Mouse (Mus musculus) spleen, adult 2 months (tissue): ENCODE data around the gene Krt5. TPM values are rescaled to one million over a fixed set of nuclear protein-coding genes. Genes with fewer than 3 reads are reported as not detected.

ENCODE experiments used
- DNase-seq, 2 experiments: peaks; one replicate each; pipeline versions ENCODE4 v3.0.0 to v3.0.0-alpha.2; 2012 to 2021; ENCODE audit warnings: low spot score in 2 of 2, low read depth in 1 of 2
- H3K27ac ChIP-seq: fragments of 200-500 bp; 2 replicates; pipeline ENCODE4 v1.5.1; 2012; ENCODE audit warnings: low read length, inconsistent platforms; ENCODE audit not compliant: insufficient read depth
- H3K27me3 ChIP-seq: fragments of 200-500 bp; 2 replicates; pipeline ENCODE4 v1.6.1; 2012; ENCODE audit warnings: mild to moderate bottlenecking, moderate library complexity, low read length, inconsistent platforms; ENCODE audit not compliant: control insufficient read depth, insufficient read depth
- H3K36me3 ChIP-seq: fragments of 200-500 bp; 2 replicates; pipeline ENCODE4 v1.6.1; 2012; ENCODE audit warnings: mild to moderate bottlenecking, low read length, inconsistent platforms; ENCODE audit not compliant: control insufficient read depth, insufficient read depth
- H3K4me1 ChIP-seq: fragments of 200-500 bp; 2 replicates; pipeline ENCODE4 v1.6.1; 2011; ENCODE audit warnings: inconsistent platforms; ENCODE audit not compliant: control insufficient read depth, insufficient read depth, insufficient read length
- H3K4me3 ChIP-seq: fragments of 200-500 bp; 2 replicates; pipeline ENCODE4 v1.5.1; 2011; ENCODE audit warnings: mild to moderate bottlenecking, inconsistent platforms; ENCODE audit not compliant: insufficient read depth, insufficient read length; ENCODE audit errors: extremely low read depth
- CTCF ChIP-seq: fragments of 200-500 bp; IDR thresholded peaks from 2 replicates; pipeline ENCODE4 v1.5.1; 2011; ENCODE audit warnings: mild to moderate bottlenecking, inconsistent platforms; ENCODE audit not compliant: insufficient read depth, insufficient read length, insufficient replicate concordance; ENCODE audit errors: extremely low read depth
- POLR2A ChIP-seq: fragments of 200-500 bp; IDR thresholded peaks from 2 replicates; pipeline ENCODE4 v1.6.1; 2011; ENCODE audit warnings: low read depth, low read length, inconsistent platforms
- WGBS: fragments of 180-500 bp; shearing (Covaris S2); methylation state at CpG from one replicate; pipeline ENCODE4 v1.1.7; 2018; 5-methylcytosine and 5-hydroxymethylcytosine counted together
- polyA plus RNA-seq: library from polyadenylated mRNA; depleted of rRNA; stranded (reverse); fragments of >200 nt; gene quantifications from 2 replicates; pipeline ENCODE4 v1.2.3, GENCODE M21; 2012; rRNA removed

The Krt5 gene
- not detected in 2 replicates for polyA plus RNA-seq

- no peak within 1 kb of the TSS for H3K27ac ChIP-seq
- no peaks in the 10 kb centered on the region for H3K4me1 ChIP-seq
- DNase-seq, result no peak
- no peak for TF ChIP-seq POLR2A
- TF ChIP-seq CTCF, result no peak
- H3K36me3 ChIP-seq, result no peaks in the 10 kb centered on the region
- no peak within 1 kb of the TSS for H3K4me3 ChIP-seq
- WGBS, result 73% methylated on average over 13 of the region's 13 CpGs
- H3K27me3 ChIP-seq, result no peaks in the 10 kb centered on the region
Measured at GRCm38 (mm10) chr15:101712720-101713119, at the start of gene Krt5. Gene Krt5 (minus strand): TSS chr15:101712898.

- no peak for DNase-seq
- Histone ChIP-seq H3K27me3 (no peaks in the 10 kb centered on the region), H3K36me3 (no peaks in the 10 kb centered on the region), H3K4me1 (no peaks in the 10 kb centered on the region), H3K4me3 (no peak within 1 kb of the TSS), H3K27ac (no peak within 1 kb of the TSS)
- WGBS, result 53% methylated on average over 14 of the region's 14 CpGs
- TF ChIP-seq CTCF, result no peak
- TF ChIP-seq POLR2A, result no peak
Measured at GRCm38 (mm10) chr15:101742711-101743110, 30.0 kb upstream of the Krt5 start, which contains the start of gene Krt71. Gene Krt71 (minus strand): TSS chr15:101743109.

- H3K27me3 ChIP-seq, result no peaks in the 10 kb centered on the region
- DNase-seq, result no peak
- H3K36me3 ChIP-seq, result no peaks in the 10 kb centered on the region
- H3K4me3 ChIP-seq, result no peak overlapping the region
- no peak overlapping the region for H3K27ac ChIP-seq
- no peak for TF ChIP-seq CTCF
- no peak for TF ChIP-seq POLR2A
- no peaks in the 10 kb centered on the region for H3K4me1 ChIP-seq
- 85% methylated on average over 7 of the region's 7 CpGs for WGBS
Measured at GRCm38 (mm10) chr15:101737786-101738185, 25.1 kb upstream of the Krt5 start.

GRCm38 (mm10) chr15:101730653-101731052 lies 18.0 kb upstream of the Krt5 start:
- H3K4me1 ChIP-seq, result no peaks in the 10 kb centered on the region
- no peaks in the 10 kb centered on the region for H3K27me3 ChIP-seq
- H3K4me3 ChIP-seq, result no peak overlapping the region
- no peak for DNase-seq
- no peaks in the 10 kb centered on the region for H3K36me3 ChIP-seq
- no peak overlapping the region for H3K27ac ChIP-seq
- TF ChIP-seq POLR2A (no peak), CTCF (no peak)

- Histone ChIP-seq H3K27me3 (no peaks in the 10 kb centered on the region), H3K4me3 (no peak overlapping the region), H3K36me3 (no peaks in the 10 kb centered on the region), H3K27ac (no peak overlapping the region), H3K4me1 (no peaks in the 10 kb centered on the region)
- TF ChIP-seq POLR2A (no peak), CTCF (no peak)
- WGBS, result 43% methylated on average over 5 of the region's 5 CpGs
- DNase-seq, result no peak
Measured at GRCm38 (mm10) chr15:101724686-101725085, 12.0 kb upstream of the Krt5 start.

- Histone ChIP-seq H3K36me3 (no peaks in the 10 kb centered on the region), H3K27ac (no peak overlapping the region), H3K4me1 (no peaks in the 10 kb centered on the region), H3K4me3 (no peak overlapping the region), H3K27me3 (no peaks in the 10 kb centered on the region)
- WGBS, result 64% methylated on average over 3 of the region's 3 CpGs
- no peak for DNase-seq
- no peak for TF ChIP-seq POLR2A
- TF ChIP-seq CTCF, result no peak
Measured at GRCm38 (mm10) chr15:101715831-101716230, 3.1 kb upstream of the Krt5 start.

- 82% methylated on average over 5 of the region's 5 CpGs for WGBS
- TF ChIP-seq CTCF, result no peak
Measured at GRCm38 (mm10) chr15:101714356-101714755, 1.7 kb upstream of the Krt5 start.

More at GRCm38 (mm10) chr15:101714356-101714755, 1.7 kb upstream of the Krt5 start:
- Histone ChIP-seq H3K4me1 (no peaks in the 10 kb centered on the region), H3K4me3 (no peak overlapping the region), H3K27me3 (no peaks in the 10 kb centered on the region), H3K27ac (no peak overlapping the region), H3K36me3 (no peaks in the 10 kb centered on the region)
- DNase-seq, result no peak
